Mouse (Mus musculus): ENCODE data around the gene Hoxa13. TPM values are rescaled to one million over a fixed set of nuclear protein-coding genes. Genes with fewer than 3 reads are reported as not detected.

The Hoxa13 gene
- polyA plus RNA-seq, 1 experiment from 2014 or later = not detected

GRCm38 (mm10) chr6:52298511-52298910 is 37.8 kb upstream of the Hoxa13 start:
- Histone ChIP-seq H3K4me1 (replicated peaks; ENCODE audit: control insufficient read depth, insufficient read depth, low read length) (no peaks in the 10 kb centered on the region), H3K4me2 (replicated peaks; ENCODE audit: low read depth) (no peak overlapping the region), H3K9ac (ENCODE audit: low read depth, low read length) (no peak overlapping the region), H3K27ac (ENCODE audit: low read depth, low read length) (no peak overlapping the region), H3K36me3 (ENCODE audit: control insufficient read depth, insufficient read depth) (no peaks in the 10 kb centered on the region), H3K4me3 (ENCODE audit: low read depth, low read length) (no peak overlapping the region), H3K9me3 (ENCODE audit: control insufficient read depth) (no peaks in the 10 kb centered on the region), H3K27me3 (replicated peaks; ENCODE audit: control insufficient read depth, insufficient read depth, low read length) (peaks cover 36% of the 10 kb centered on the region)
- no peak for ATAC-seq
- WGBS = 54% methylated on average over 4 of the region's 4 CpGs
- no peak for TF ChIP-seq CTCF (IDR thresholded peaks at IDR 0.05; ENCODE audit: low read depth)

- H3K36me3 ChIP-seq (ENCODE audit: control insufficient read depth, insufficient read depth) = no peaks in the 10 kb centered on the region
- no peak overlapping the region for H3K4me3 ChIP-seq (ENCODE audit: low read depth, low read length)
- H3K27ac ChIP-seq (ENCODE audit: low read depth, low read length) = no peak overlapping the region
- TF ChIP-seq CTCF (IDR thresholded peaks at IDR 0.05; ENCODE audit: low read depth) = no peak
- no peaks in the 10 kb centered on the region for H3K9me3 ChIP-seq (ENCODE audit: control insufficient read depth)
- WGBS = 64% methylated on average over 6 of the region's 6 CpGs
- no peak overlapping the region for H3K9ac ChIP-seq (ENCODE audit: low read depth, low read length)
- no peaks in the 10 kb centered on the region for H3K4me1 ChIP-seq (replicated peaks; ENCODE audit: control insufficient read depth, insufficient read depth, low read length)
- H3K27me3 ChIP-seq (replicated peaks; ENCODE audit: control insufficient read depth, insufficient read depth, low read length) = peaks cover 47% of the 10 kb centered on the region
- no peak overlapping the region for H3K4me2 ChIP-seq (replicated peaks; ENCODE audit: low read depth)
- no peak for ATAC-seq
Observed at GRCm38 (mm10) chr6:52294616-52295015, 33.9 kb upstream of the Hoxa13 start.

DNA sequence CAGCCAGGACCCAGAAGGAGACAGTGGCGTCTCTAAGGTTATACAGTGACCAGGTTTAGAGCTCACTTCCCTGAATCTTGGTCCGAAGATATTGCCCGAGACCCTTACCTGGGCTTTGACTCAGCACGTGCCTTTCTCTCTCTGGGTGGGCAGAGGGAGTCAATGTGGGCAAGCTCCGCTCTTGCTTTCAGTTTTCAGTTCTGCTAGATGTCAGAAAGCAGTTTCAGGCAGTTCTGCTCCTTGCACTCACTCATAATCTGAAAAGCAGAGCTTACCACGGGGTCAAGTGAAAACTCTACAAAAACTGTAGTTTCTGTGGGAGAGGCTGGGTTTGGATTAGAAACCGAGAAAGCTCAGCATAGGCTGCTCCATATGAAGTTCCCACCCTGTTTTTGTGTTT is 31.6 kb upstream of the Hoxa13 start:
- Histone ChIP-seq H3K27me3 (replicated peaks; ENCODE audit: control insufficient read depth, insufficient read depth, low read length) (peaks cover 50% of the 10 kb centered on the region), H3K36me3 (ENCODE audit: control insufficient read depth, insufficient read depth) (no peaks in the 10 kb centered on the region), H3K27ac (ENCODE audit: low read depth, low read length) (no peak overlapping the region), H3K4me3 (ENCODE audit: low read depth, low read length) (no peak overlapping the region), H3K9me3 (ENCODE audit: control insufficient read depth) (no peaks in the 10 kb centered on the region), H3K9ac (ENCODE audit: low read depth, low read length) (no peak overlapping the region), H3K4me1 (replicated peaks; ENCODE audit: control insufficient read depth, insufficient read depth, low read length) (no peaks in the 10 kb centered on the region), H3K4me2 (replicated peaks; ENCODE audit: low read depth) (no peak overlapping the region)
- no peak for TF ChIP-seq CTCF (IDR thresholded peaks at IDR 0.05; ENCODE audit: low read depth)
- ATAC-seq = no peak
- WGBS = 74% methylated on average over 7 of the region's 7 CpGs

- ATAC-seq = no peak
- H3K36me3 ChIP-seq (ENCODE audit: control insufficient read depth, insufficient read depth) = no peaks in the 10 kb centered on the region
- no peak overlapping the region for H3K27ac ChIP-seq (ENCODE audit: low read depth, low read length)
- H3K4me2 ChIP-seq (replicated peaks; ENCODE audit: low read depth) = peak overlapping the region; percentile 54
- no peak for TF ChIP-seq CTCF (IDR thresholded peaks at IDR 0.05; ENCODE audit: low read depth)
- no peak overlapping the region for H3K9ac ChIP-seq (ENCODE audit: low read depth, low read length)
- H3K4me3 ChIP-seq (ENCODE audit: low read depth, low read length) = peak overlapping the region; percentile 24
- H3K9me3 ChIP-seq (ENCODE audit: control insufficient read depth) = no peaks in the 10 kb centered on the region
- H3K4me1 ChIP-seq (replicated peaks; ENCODE audit: control insufficient read depth, insufficient read depth, low read length) = no peaks in the 10 kb centered on the region
- H3K27me3 ChIP-seq (replicated peaks; ENCODE audit: control insufficient read depth, insufficient read depth, low read length) = peaks cover 43% of the 10 kb centered on the region
- 5% methylated on average over 45 of the region's 45 CpGs for WGBS
Observed at GRCm38 (mm10) chr6:52291021-52291860, 30.6 kb upstream of the Hoxa13 start.

DNA sequence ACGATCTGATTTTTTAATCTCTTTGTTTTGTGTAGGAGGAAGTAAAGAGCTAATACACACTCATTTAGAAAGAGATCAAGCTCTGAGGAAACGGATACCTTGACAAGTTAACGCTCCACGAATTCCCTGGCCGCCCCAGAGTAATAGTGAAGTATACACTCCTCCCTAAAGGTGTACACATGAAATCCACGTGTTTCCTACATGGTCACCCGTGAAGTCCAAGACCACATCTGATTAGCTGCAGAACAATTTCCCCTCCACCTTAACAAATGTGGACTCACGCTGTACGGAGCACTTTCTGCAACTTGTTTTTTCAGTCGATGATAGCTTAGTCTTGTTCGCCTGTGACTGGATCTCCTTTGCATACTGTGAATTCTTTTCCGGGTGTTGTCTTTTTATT is 29.5 kb upstream of the Hoxa13 start:
- Histone ChIP-seq H3K9ac (ENCODE audit: low read depth, low read length) (no peak overlapping the region), H3K36me3 (ENCODE audit: control insufficient read depth, insufficient read depth) (no peaks in the 10 kb centered on the region), H3K27me3 (replicated peaks; ENCODE audit: control insufficient read depth, insufficient read depth, low read length) (peaks cover 45% of the 10 kb centered on the region), H3K4me2 (replicated peaks; ENCODE audit: low read depth) (no peak overlapping the region), H3K4me1 (replicated peaks; ENCODE audit: control insufficient read depth, insufficient read depth, low read length) (no peaks in the 10 kb centered on the region), H3K27ac (ENCODE audit: low read depth, low read length) (no peak overlapping the region), H3K4me3 (ENCODE audit: low read depth, low read length) (no peak overlapping the region), H3K9me3 (ENCODE audit: control insufficient read depth) (no peaks in the 10 kb centered on the region)
- ATAC-seq = no peak
- TF ChIP-seq CTCF (IDR thresholded peaks at IDR 0.05; ENCODE audit: low read depth) = no peak
- 20% methylated on average over 12 of the region's 12 CpGs for WGBS

- Histone ChIP-seq H3K27ac (ENCODE audit: low read depth, low read length) (no peak overlapping the region), H3K36me3 (ENCODE audit: control insufficient read depth, insufficient read depth) (no peaks in the 10 kb centered on the region), H3K4me3 (ENCODE audit: low read depth, low read length) (no peak overlapping the region), H3K9ac (ENCODE audit: low read depth, low read length) (no peak overlapping the region), H3K4me2 (replicated peaks; ENCODE audit: low read depth) (no peak overlapping the region), H3K9me3 (ENCODE audit: control insufficient read depth) (no peaks in the 10 kb centered on the region), H3K4me1 (replicated peaks; ENCODE audit: control insufficient read depth, insufficient read depth, low read length) (no peaks in the 10 kb centered on the region), H3K27me3 (replicated peaks; ENCODE audit: control insufficient read depth, insufficient read depth, low read length) (peaks cover 20% of the 10 kb centered on the region)
- ATAC-seq = no peak
- 93% methylated on average over 5 of the region's 5 CpGs for WGBS
- TF ChIP-seq CTCF (IDR thresholded peaks at IDR 0.05; ENCODE audit: low read depth) = no peak
Observed at GRCm38 (mm10) chr6:52283896-52284295, 23.2 kb upstream of the Hoxa13 start.
